Mouse (Mus musculus) adrenal gland, postnatal 14 days (tissue): ENCODE results near the gene Psma7. TPM values are rescaled to one million over a fixed set of nuclear protein-coding genes. Genes with fewer than 3 reads are reported as not detected.

ENCODE experiments used
- DNase-seq: peaks from one replicate; pipeline ENCODE4 v3.0.0; 2021; ENCODE audit warnings: mixed read lengths
- total RNA-seq: library from RNA; stranded (reverse); gene quantifications from 2 replicates; pipeline ENCODE4 v1.2.3, GENCODE M21; 2021

Gene Psma7
- total RNA-seq, 1 experiment from 2014 or later = 225 TPM

- DNase-seq = no peak
These were observed 36.4 kb downstream of the Psma7 start for GRCm38 (mm10) chr2:180005656-180006351.

GRCm38 (mm10) chr2:180001635-180002034, 40.6 kb downstream of the Psma7 start:
- no peak for DNase-seq

- DNase-seq = no peak
These were observed 43.8 kb downstream of the Psma7 start for GRCm38 (mm10) chr2:179998431-179998830.

DNA sequence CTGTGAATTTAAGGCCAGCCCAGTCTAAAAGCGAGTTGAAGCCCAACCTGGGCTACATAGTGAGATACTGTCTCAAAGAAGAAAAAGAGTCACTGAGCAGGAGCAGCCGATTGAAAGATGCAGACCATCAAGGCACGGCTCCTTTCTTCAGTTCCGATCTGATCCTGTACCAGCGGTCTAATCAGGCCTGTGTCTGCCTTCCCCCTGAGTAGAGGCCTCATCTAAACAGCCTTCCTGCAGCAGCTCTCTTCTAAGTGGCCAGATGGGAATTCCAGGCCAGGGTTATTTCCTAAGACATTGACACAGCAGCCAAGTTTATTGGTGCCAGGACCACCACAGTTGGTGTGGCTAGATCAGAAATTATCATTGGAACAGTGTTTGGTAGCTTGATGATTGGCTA, 49.2 kb downstream of the Psma7 start:
- no peak for DNase-seq

GRCm38 (mm10) chr2:179989098-179989497, 53.1 kb downstream of the Psma7 start:
- DNase-seq = no peak

DNA sequence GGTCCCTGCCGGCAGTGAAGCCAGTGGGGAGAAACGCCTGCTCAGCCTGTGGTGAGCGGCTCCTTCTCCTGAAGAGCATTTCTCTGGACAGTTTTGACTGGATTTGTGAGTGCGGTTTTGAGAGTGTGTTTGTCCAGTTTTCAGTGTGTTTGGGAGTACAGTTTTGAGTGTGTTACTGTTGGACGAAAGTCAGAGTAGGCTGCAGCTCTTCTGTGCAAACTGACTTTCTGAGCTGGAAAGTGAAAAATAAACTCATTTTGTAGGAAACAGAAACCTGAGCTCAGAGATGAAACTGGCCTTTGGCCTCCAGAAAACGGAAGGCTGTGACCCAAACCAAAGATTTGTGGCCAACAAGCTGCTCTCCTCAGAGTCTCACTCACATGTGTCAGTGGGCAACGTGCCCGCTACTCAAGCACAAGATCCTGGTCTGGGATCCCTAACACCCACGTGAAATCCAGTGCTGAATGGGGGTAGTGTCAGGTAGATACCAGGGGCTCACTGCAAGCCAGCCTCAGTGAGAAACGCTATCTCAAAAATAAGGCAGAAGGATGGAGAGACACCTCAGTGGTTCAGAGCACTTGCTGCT, 55.7 kb downstream of the Psma7 start:
- no peak for DNase-seq

Other genes with a start within 250 kb of the Psma7 start
- 20.7 and 21.6 TPM in 2 replicates for gene Taf4, start 65.8 kb downstream of the Psma7 start, total RNA-seq
- gene Lsm14b, start 17.4 kb downstream of the Psma7 start, total RNA-seq = 36.0 and 36.8 TPM in 2 replicates
- gene Ss18l1, start 76 bp upstream of the Psma7 start, total RNA-seq = 7.0 and 7.5 TPM in 2 replicates
- 14.6 and 17.9 TPM in 2 replicates for gene Mtg2, start 28.2 kb upstream of the Psma7 start, total RNA-seq
- gene Hrh3, start 62.1 kb upstream of the Psma7 start, total RNA-seq = 0.41 TPM in 1 of 2 replicates, not detected in the other
- 36.1 and 36.2 TPM in 2 replicates for gene Osbpl2, start 76.9 kb upstream of the Psma7 start, total RNA-seq
- gene Adrm1, start 129.1 kb upstream of the Psma7 start, total RNA-seq = 126 and 130 TPM in 2 replicates
- gene Lama5, start 183.4 kb upstream of the Psma7 start, total RNA-seq = 48.7 and 55.1 TPM in 2 replicates
- 787 and 921 TPM in 2 replicates for gene Rps21, start 214.9 kb upstream of the Psma7 start, total RNA-seq
- gene Cables2, start 231.1 kb upstream of the Psma7 start, total RNA-seq = 17.8 and 18.4 TPM in 2 replicates
- not detected in 2 replicates for gene Rbbp8nl, start 247.4 kb upstream of the Psma7 start, total RNA-seq